Mouse (Mus musculus) bone marrow, adult 2 months (tissue): ENCODE data around the gene Mllt6. TPM values are rescaled to one million over a fixed set of nuclear protein-coding genes. Genes with fewer than 3 reads are reported as not detected.
"Not testable (repeated sequence)": the region's sequence is repeated elsewhere in the genome, so short reads cannot be mapped to it uniquely, and the experiment has no call there.

Experiments used
- H3K27ac ChIP-seq: fragments of 200-500 bp; 2 replicates; pipeline ENCODE4 v1.5.1; 2012; ENCODE audit warnings: low read depth, mild to moderate bottlenecking, control low read depth, inconsistent platforms, low read length; ENCODE audit not compliant: control insufficient read depth, poor library complexity, insufficient read depth
- H3K4me1 ChIP-seq: fragments of 200-500 bp; 2 replicates; pipeline ENCODE4 v1.6.1; 2011; ENCODE audit warnings: low read length; ENCODE audit not compliant: control insufficient read depth, insufficient read depth
- H3K4me3 ChIP-seq: fragments of 200-500 bp; replicated peaks from 2 replicates; pipeline ENCODE3; 2011; ENCODE audit warnings: mild to moderate bottlenecking, low read depth, low read length, control low read depth; ENCODE audit not compliant: control insufficient read depth
- CTCF ChIP-seq: fragments of 200-500 bp; IDR thresholded peaks from 2 replicates; pipeline ENCODE4 v1.5.1; 2011; ENCODE audit warnings: low read length, control low read depth; ENCODE audit not compliant: control insufficient read depth, insufficient read depth
- POLR2A ChIP-seq: fragments of 200-500 bp; IDR thresholded peaks from 2 replicates; pipeline ENCODE4 v1.6.1; 2011; ENCODE audit warnings: low read depth, mild to moderate bottlenecking, control low read depth, low read length, borderline replicate concordance; ENCODE audit not compliant: control insufficient read depth
- WGBS: fragments of 180-500 bp; shearing (Covaris S2); methylation state at CpG from one replicate; pipeline ENCODE4 v1.1.7; 2018; 5-methylcytosine and 5-hydroxymethylcytosine counted together
- polyA plus RNA-seq: library from polyadenylated mRNA; stranded (reverse); fragments of >200 nt; gene quantifications from 2 replicates; pipeline ENCODE4 v1.2.4, GENCODE M21; 2011; ENCODE audit warnings: low replicate concordance; ENCODE audit not compliant: missing spikeins, insufficient read depth, insufficient read length

The Mllt6 gene
- polyA plus RNA-seq, 1 experiment = 23.7 TPM

- TF ChIP-seq POLR2A (no peak), CTCF (no peak)
- Histone ChIP-seq H3K27ac (no peak overlapping the region), H3K4me3 (no peak overlapping the region), H3K4me1 (no peaks in the 10 kb centered on the region)
- WGBS = 46% methylated on average over 30 of the region's 30 CpGs
Measured at GRCm38 (mm10) chr11:97627556-97628302, 35.5 kb upstream of the Mllt6 start.

- H3K4me3 ChIP-seq = no peak overlapping the region
- WGBS = 8% methylated on average over 28 of the region's 28 CpGs
- H3K27ac ChIP-seq = no peak overlapping the region; the same call in 1 of the 2 replicates
- no peaks in the 10 kb centered on the region for H3K4me1 ChIP-seq
- TF ChIP-seq POLR2A = no peak
- no peak for TF ChIP-seq CTCF
Measured at GRCm38 (mm10) chr11:97628303-97628567, 35.0 kb upstream of the Mllt6 start.

- H3K27ac ChIP-seq = no peak overlapping the region; the same call in 1 of the 2 replicates
- WGBS = 2% methylated on average over 106 of the region's 106 CpGs
- H3K4me1 ChIP-seq = no peaks in the 10 kb centered on the region
- no peak overlapping the region for H3K4me3 ChIP-seq
- TF ChIP-seq POLR2A = no peak
- no peak for TF ChIP-seq CTCF
Measured at GRCm38 (mm10) chr11:97628568-97629518, 34.4 kb upstream of the Mllt6 start.

GRCm38 (mm10) chr11:97629576-97629975 is 33.6 kb upstream of the Mllt6 start, which contains the start of gene Epop:
Gene Epop, minus strand, starts transcription at chr11:97629702.
- Histone ChIP-seq H3K4me3 (no peak within 1 kb of the TSS), H3K27ac (no peak within 1 kb of the TSS; the same call in 1 of the 2 replicates), H3K4me1 (no peaks in the 10 kb centered on the region)
- TF ChIP-seq POLR2A (no peak; the same call in 1 of the 2 replicates), CTCF (no peak)
- WGBS = under 1% methylated on average over 47 of the region's 47 CpGs

- TF ChIP-seq POLR2A (no peak), CTCF (no peak)
- H3K4me1 ChIP-seq = no peaks in the 10 kb centered on the region
- WGBS = 46% methylated on average over 2 of the region's 2 CpGs
- no peak overlapping the region for H3K4me3 ChIP-seq
- no peak overlapping the region for H3K27ac ChIP-seq
Measured at GRCm38 (mm10) chr11:97631046-97631445, 32.2 kb upstream of the Mllt6 start.

- Histone ChIP-seq H3K27ac (no peak overlapping the region), H3K4me1 (no peaks in the 10 kb centered on the region), H3K4me3 (no peak overlapping the region)
- 22% methylated on average over 5 of the region's 5 CpGs for WGBS
- no peak for TF ChIP-seq CTCF
- no peak for TF ChIP-seq POLR2A
Measured at GRCm38 (mm10) chr11:97631500-97631899, 31.7 kb upstream of the Mllt6 start.

GRCm38 (mm10) chr11:97631938-97632337 is 31.3 kb upstream of the Mllt6 start:
- Histone ChIP-seq H3K27ac (no peak overlapping the region), H3K4me1 (no peaks in the 10 kb centered on the region), H3K4me3 (no peak overlapping the region)
- peak; percentile 96 for TF ChIP-seq CTCF
- no peak for TF ChIP-seq POLR2A
- 2% methylated on average over 12 of the region's 12 CpGs for WGBS

GRCm38 (mm10) chr11:97632440-97632839 is 30.8 kb upstream of the Mllt6 start:
- not testable (repeated sequence) for H3K4me1 ChIP-seq, H3K4me3 ChIP-seq, H3K27ac ChIP-seq
- WGBS = 72% methylated on average over 4 of the region's 4 CpGs
